8 mouse cellular contexts compared by ENCODE assay signal in genomic region chr3:52104636-52105151, GRCm38 (mm10). TPM values are rescaled to one million over a fixed set of nuclear protein-coding genes. Genes with fewer than 3 reads are reported as not detected.
DNase-seq lines count a peak whose midpoint lies in the region; ATAC-seq and TF ChIP-seq lines count a peak whose summit lies in the region.

Gene Maml3 (minus strand): TSS chr3:52105076.

- H3K9ac ChIP-seq in heart, embryonic 11.5 days (ENCODE audit: low read depth, low read length), result peak within 1 kb of the TSS; percentile 91
- peak within 1 kb of the TSS; percentile 76 for H3K9ac ChIP-seq in kidney, embryonic 15.5 days
- peak within 1 kb of the TSS; percentile 91 for H3K9ac ChIP-seq in liver, adult 2 months (ENCODE audit: low read depth, low read length)

- no peak for TF ChIP-seq CTCF in brain, embryonic 14.5 days (IDR thresholded peaks at IDR 0.05; ENCODE audit: borderline replicate concordance, extremely low read depth, insufficient read depth, insufficient read length)
- TF ChIP-seq CTCF in liver, adult 2 months (IDR thresholded peaks at IDR 0.05; ENCODE audit: low read depth, low read length), result no peak

- peak; percentile 90 for DNase-seq in CD4-positive helper T cell, adult 2 months (ENCODE audit: low read depth, low spot score)
- DNase-seq in brain, embryonic 14.5 days (ENCODE audit: low read depth), result peak; percentile 98
- DNase-seq in liver, adult 2 months (ENCODE audit: extremely low read depth, low read depth, low spot score), result peak; percentile 61
- DNase-seq in spleen, postnatal 36 days (ENCODE audit: low spot score in 2 of 2), result peak; percentile 86 to 89

- WGBS in heart, embryonic 11.5 days (ENCODE audit: insufficient replicate concordance), result 0% methylated on average over 41 of the region's 49 CpGs
- under 1% methylated on average over 49 of the region's 49 CpGs for WGBS in kidney, embryonic 15.5 days
- WGBS in liver, adult 2 months, result under 1% methylated on average over 48 of the region's 49 CpGs

- H3K9me3 ChIP-seq in heart, embryonic 11.5 days (replicated peaks; ENCODE audit: control insufficient read depth, low read length), result no peaks in the 10 kb centered on the region
- H3K9me3 ChIP-seq in kidney, embryonic 15.5 days (replicated peaks), result no peaks in the 10 kb centered on the region

- no peaks in the 10 kb centered on the region for H3K4me1 ChIP-seq in heart, embryonic 11.5 days (ENCODE audit: control insufficient read depth, insufficient read depth, low read length)
- H3K4me1 ChIP-seq in kidney, embryonic 15.5 days, result peaks cover 18% of the 10 kb centered on the region
- peaks cover 3% of the 10 kb centered on the region; the same call in 1 of the 2 replicates for H3K4me1 ChIP-seq in liver, adult 2 months (ENCODE audit: control insufficient read depth, insufficient read depth, low read length)

- peak within 1 kb of the TSS; percentile 99 for H3K27ac ChIP-seq in heart, embryonic 11.5 days (ENCODE audit: low read depth, low read length)
- H3K27ac ChIP-seq in kidney, embryonic 15.5 days, result peak within 1 kb of the TSS; percentile 99
- peak within 1 kb of the TSS; percentile 32 for H3K27ac ChIP-seq in liver, adult 2 months (replicated peaks; ENCODE audit: insufficient read depth, low read depth, low read length)

- no peaks in the 10 kb centered on the region for H3K36me3 ChIP-seq in heart, embryonic 11.5 days (ENCODE audit: control insufficient read depth, insufficient read depth, low read length)
- H3K36me3 ChIP-seq in kidney, embryonic 15.5 days, result no peaks in the 10 kb centered on the region
- no peaks in the 10 kb centered on the region for H3K36me3 ChIP-seq in liver, adult 2 months (ENCODE audit: control insufficient read depth, insufficient read depth, low read length)

- peak within 1 kb of the TSS; percentile 73 for H3K4me3 ChIP-seq in heart, embryonic 11.5 days (ENCODE audit: low read depth, low read length)
- peak within 1 kb of the TSS; percentile 73 for H3K4me3 ChIP-seq in kidney, embryonic 15.5 days (replicated peaks)
- peak within 1 kb of the TSS; percentile 87 for H3K4me3 ChIP-seq in liver, adult 2 months (ENCODE audit: insufficient read depth, low read depth, low read length)

- H3K79me2 ChIP-seq in liver, adult 2 months (ENCODE audit: control insufficient read depth, insufficient read depth, low read length), result no peaks in the 10 kb centered on the region

- peak within 1 kb of the TSS; percentile 96 for H3K4me2 ChIP-seq in heart, embryonic 11.5 days
- peak within 1 kb of the TSS; percentile 89 for H3K4me2 ChIP-seq in kidney, embryonic 15.5 days

- no peaks in the 10 kb centered on the region for H3K27me3 ChIP-seq in heart, embryonic 11.5 days (ENCODE audit: control insufficient read depth, insufficient read depth, low read length)
- H3K27me3 ChIP-seq in kidney, embryonic 15.5 days, result no peaks in the 10 kb centered on the region
- H3K27me3 ChIP-seq in liver, adult 2 months (ENCODE audit: control insufficient read depth, insufficient read depth, low read length), result no peaks in the 10 kb centered on the region

- peak; percentile 76 for ATAC-seq in erythroblast, adult 5-6 weeks (replicated peaks; ENCODE audit: low FRiP score, poor library complexity, severe bottlenecking)
- ATAC-seq in heart, embryonic 11.5 days (replicated peaks; ENCODE audit: insufficient number of reproducible peaks, low FRiP score, low TSS enrichment), result peak; percentile 37; the same call in 1 of the 2 replicates
- ATAC-seq in kidney, embryonic 15.5 days (replicated peaks; ENCODE audit: low FRiP score), result peak; percentile 19
- ATAC-seq in monocyte, adult 5-6 weeks (replicated peaks; ENCODE audit: insufficient number of reproducible peaks, low FRiP score, low TSS enrichment, poor library complexity, severe bottlenecking), result peak; percentile 54

- TF ChIP-seq POLR2A in brain, embryonic 14.5 days (IDR thresholded peaks at IDR 0.05; ENCODE audit: borderline replicate concordance, extremely low read depth, insufficient read depth, insufficient read length, poor library complexity, severe bottlenecking), result peak; percentile 62; the same call in 1 of the 2 replicates
- TF ChIP-seq POLR2A in liver, adult 2 months (IDR thresholded peaks at IDR 0.05; ENCODE audit: extremely low read depth, insufficient read depth, low read length), result peak; percentile 48; the same call in 1 of the 2 replicates

RNA-seq across cellular contexts. Expression of gene Maml3, which starts in this region (rescaled TPM):
- polyA plus RNA-seq in brain, embryonic 14.5 days (2012; rRNA removed), result 5.5 and 12.7 TPM in 2 replicates
- 1.7 and 3.3 TPM in 2 replicates for total RNA-seq in erythroblast, adult 5-6 weeks (2015; ENCODE audit: low replicate concordance)
- total RNA-seq in erythroblast, adult 5-6 weeks (2017; ENCODE audit: low replicate concordance), result 0.84 and 1.3 TPM in 2 replicates
- 2.1 and 2.6 TPM in 2 replicates for polyA plus RNA-seq in heart, embryonic 11.5 days (2014; fragmentation: Nextera tagmentation; extraction: Ambion mirVana)
- 6.2 and 7.8 TPM in 2 replicates for polyA plus RNA-seq in kidney, embryonic 15.5 days (2015; fragmentation: Nextera tagmentation; extraction: Ambion mirVana)
- total RNA-seq in liver, adult 2 months (2014; rRNA removed), result 0.92 and 1.3 TPM in 2 replicates
- 0.34 and 0.64 TPM in 2 replicates for polyA plus RNA-seq in liver, adult 2 months (2012; rRNA removed)
- total RNA-seq in monocyte, adult 5-6 weeks (2017), result 5.8 to 12.7 TPM (median 8.5 TPM) in 3 replicates

Comparison
In these comparisons a context has a peak if more than half of its experiments do, and no peak if none do; other contexts are left out.
1. Peak in every context shown above with its lines: DNase-seq, ATAC-seq, H3K4me3 ChIP-seq and H3K27ac ChIP-seq.
2. ATAC-seq: peak in every context shown above with its lines; median percentile 76 in erythroblast, adult 5-6 weeks; 54 in monocyte, adult 5-6 weeks; 37 in heart, embryonic 11.5 days; 19 in kidney, embryonic 15.5 days.
3. H3K27ac ChIP-seq: peak in every context shown above with its lines; median percentile 99 in heart, embryonic 11.5 days; 99 in kidney, embryonic 15.5 days; 32 in liver, adult 2 months.